ENCODE assay signal across 14 mouse cellular contexts in genomic region chr7:92883850-92884716, GRCm38 (mm10). TPM values are rescaled to one million over a fixed set of nuclear protein-coding genes. Genes with fewer than 3 reads are reported as not detected.
A peak's percentile ranks its signal among the peaks of the same experiment; 100 is the strongest.
DNase-seq lines count a peak whose midpoint lies in the region; ATAC-seq and TF ChIP-seq lines count a peak whose summit lies in the region.
"Had no signal": no experiment of that assay in that cellular context is flagged by ENCODE, and none has a peak within 500 bp of the region (broad histone marks: within the 10 kb centered on the region; RNA-seq: fewer than 3 reads in every experiment).

No protein-coding gene starts in this region.

- no peaks in the 10 kb centered on the region for H3K4me1 ChIP-seq in lung, embryonic 14.5 days (ENCODE audit: insufficient read depth)
- H3K4me1 ChIP-seq in heart, postnatal 0 days (ENCODE audit: control insufficient read depth, insufficient read depth), result no peaks in the 10 kb centered on the region
- H3K4me1 ChIP-seq in kidney, embryonic 16.5 days (ENCODE audit: insufficient read depth, low read length), result no peaks in the 10 kb centered on the region
- H3K4me1 ChIP-seq: hindbrain, embryonic 10.5 days had no signal

- no peak overlapping the region for H3K9ac ChIP-seq in lung, embryonic 14.5 days
- no peak overlapping the region for H3K9ac ChIP-seq in heart, postnatal 0 days (replicated peaks; ENCODE audit: low read depth, low read length)
- H3K9ac ChIP-seq in kidney, embryonic 16.5 days (replicated peaks; ENCODE audit: low read length), result no peak overlapping the region
- H3K9ac ChIP-seq: forebrain, embryonic 12.5 days had no signal

- no peak overlapping the region for H3K4me2 ChIP-seq in lung, embryonic 14.5 days
- H3K4me2 ChIP-seq in heart, postnatal 0 days (ENCODE audit: low read depth, low read length), result no peak overlapping the region
- H3K4me2 ChIP-seq in kidney, embryonic 16.5 days (replicated peaks; ENCODE audit: low read depth, low read length), result no peak overlapping the region
- H3K4me2 ChIP-seq: forebrain, embryonic 12.5 days had no signal

- no peaks in the 10 kb centered on the region for H3K9me3 ChIP-seq in lung, embryonic 14.5 days (ENCODE audit: low read depth, low read length)
- H3K9me3 ChIP-seq in heart, postnatal 0 days (replicated peaks; ENCODE audit: control insufficient read depth, low read length), result no peaks in the 10 kb centered on the region
- no peaks in the 10 kb centered on the region for H3K9me3 ChIP-seq in kidney, embryonic 16.5 days (ENCODE audit: low read length)
- H3K9me3 ChIP-seq: forebrain, embryonic 12.5 days; hindbrain, embryonic 10.5 days had no signal

- no peak for DNase-seq in lung, embryonic 14.5 days
- DNase-seq in lung, postnatal 36 days, result no peak
- peak; percentile 28 for DNase-seq in heart, postnatal 0 days (ENCODE audit: low spot score)
- DNase-seq in lung, postnatal 10 days, result peak; percentile 44
- DNase-seq in left cerebral cortex, adult 2 months (ENCODE audit: extremely low spot score in 1 of 2, low spot score in 2 of 2), result no peak
- DNase-seq in layer of hippocampus, postnatal 14 days (ENCODE audit: low spot score in 2 of 2), result no peak
- DNase-seq: adrenal gland, adult 2 months; cerebellum, postnatal 10 days; right cerebral cortex, postnatal 4 days had no signal

- peak; percentile 45; the same call in 1 of the 2 replicates for TF ChIP-seq EP300 in heart, postnatal 0 days (IDR thresholded peaks at IDR 0.05; ENCODE audit: low read depth)

- ATAC-seq in lung, embryonic 14.5 days (ENCODE audit: insufficient read depth), result peak; percentile 61; the same call in 1 of the 2 replicates
- peak; percentile 73 for ATAC-seq in common myeloid progenitor, adult 5-6 weeks (replicated peaks; ENCODE audit: low read depth, poor library complexity, severe bottlenecking)
- peak; percentile 44 for ATAC-seq in heart, postnatal 0 days (ENCODE audit: insufficient read depth, low read depth)
- no peak for ATAC-seq in kidney, embryonic 16.5 days (ENCODE audit: low FRiP score, low TSS enrichment)

- no peaks in the 10 kb centered on the region for H3K27me3 ChIP-seq in lung, embryonic 14.5 days (ENCODE audit: insufficient read depth, low read length)
- H3K27me3 ChIP-seq in heart, postnatal 0 days (ENCODE audit: control insufficient read depth, insufficient read depth, low read length), result no peaks in the 10 kb centered on the region
- no peaks in the 10 kb centered on the region for H3K27me3 ChIP-seq in kidney, embryonic 16.5 days (ENCODE audit: insufficient read depth, low read length)
- H3K27me3 ChIP-seq: forebrain, embryonic 12.5 days had no signal

- H3K27ac ChIP-seq in lung, embryonic 14.5 days (ENCODE audit: low read depth), result peak overlapping the region; percentile 51; the same call in 1 of the 2 replicates
- peak overlapping the region; percentile 61 for H3K27ac ChIP-seq in heart, postnatal 0 days (ENCODE audit: low read depth)
- no peak overlapping the region for H3K27ac ChIP-seq in left cerebral cortex, adult 2 months
- H3K27ac ChIP-seq in kidney, embryonic 16.5 days (ENCODE audit: low read length), result no peak overlapping the region
- H3K27ac ChIP-seq: forebrain, embryonic 12.5 days; hindbrain, embryonic 10.5 days; macrophage had no signal

- H3K4me3 ChIP-seq in lung, embryonic 14.5 days (ENCODE audit: low read depth, low read length), result no peak overlapping the region
- no peak overlapping the region for H3K4me3 ChIP-seq in heart, postnatal 0 days (ENCODE audit: low read depth, low read length)
- no peak overlapping the region for H3K4me3 ChIP-seq in left cerebral cortex, adult 2 months
- no peak overlapping the region for H3K4me3 ChIP-seq in kidney, embryonic 16.5 days (ENCODE audit: low read length)
- H3K4me3 ChIP-seq: forebrain, embryonic 12.5 days; hindbrain, embryonic 10.5 days had no signal

- WGBS in lung, embryonic 14.5 days, result 86% methylated on average over 9 of the region's 9 CpGs
- whole genome bisulfite sequencing in heart, postnatal 0 days, result 75% methylated on average over 9 of the region's 9 CpGs
- 91% methylated on average over 9 of the region's 9 CpGs for WGBS in kidney, embryonic 16.5 days

- H3K36me3 ChIP-seq in lung, embryonic 14.5 days (ENCODE audit: insufficient read depth), result no peaks in the 10 kb centered on the region
- no peaks in the 10 kb centered on the region for H3K36me3 ChIP-seq in heart, postnatal 0 days (replicated peaks; ENCODE audit: control insufficient read depth, insufficient read depth, low read length)
- H3K36me3 ChIP-seq in kidney, embryonic 16.5 days (ENCODE audit: insufficient read depth, low read length), result no peaks in the 10 kb centered on the region
- H3K36me3 ChIP-seq: forebrain, embryonic 12.5 days; hindbrain, embryonic 10.5 days had no signal

- intact Hi-C loops in left cerebral cortex, adult 2 months (cut with DNase I), result no loop called here

- no peak for TF ChIP-seq CTCF in lung, embryonic 14.5 days (IDR thresholded peaks at IDR 0.05; ENCODE audit: low read depth)
- TF ChIP-seq CTCF in heart, postnatal 0 days (IDR thresholded peaks at IDR 0.05; ENCODE audit: low read depth), result no peak
- no peak for TF ChIP-seq CTCF in left cerebral cortex, adult 2 months (IDR thresholded peaks at IDR 0.05)

RNA-seq across cellular contexts. Expression of gene Prcp, which starts 9.8 kb away (rescaled TPM):
- polyA plus RNA-seq in lung, embryonic 14.5 days (2014; fragmentation: Nextera tagmentation; extraction: Ambion mirVana), result 42.2 and 44.2 TPM in 2 replicates
- total RNA-seq in common myeloid progenitor, adult 5-6 weeks (2017), result 52.6 and 59.2 TPM in 2 replicates
- total RNA-seq in heart, postnatal 0 days (2014; rRNA removed; ENCODE audit: low replicate concordance), result 33.7 and 44.8 TPM in 2 replicates
- 18.3 and 18.6 TPM in 2 replicates for polyA plus RNA-seq in heart, postnatal 0 days (2015; fragmentation: Nextera tagmentation; extraction: Ambion mirVana)
- total RNA-seq in left cerebral cortex, adult 2 months (2021), result 10 to 100 TPM in 1 of 2 experiments, 1 to 10 TPM in 1; 9.5 to 10.1 TPM
- total RNA-seq in layer of hippocampus, postnatal 14 days (2021), result 10 to 100 TPM in 1 of 2 experiments, 1 to 10 TPM in 1; 8.8 to 10.9 TPM
- polyA plus RNA-seq in kidney, embryonic 16.5 days (2015; fragmentation: Nextera tagmentation; extraction: Ambion mirVana), result 23.0 TPM in 2 replicates

RNA-seq across cellular contexts. Expression of gene Ddias, which starts 10.0 kb away (rescaled TPM):
- 20.7 and 22.2 TPM in 2 replicates for polyA plus RNA-seq in lung, embryonic 14.5 days (2014; fragmentation: Nextera tagmentation; extraction: Ambion mirVana)
- total RNA-seq in common myeloid progenitor, adult 5-6 weeks (2017), result 23.0 and 23.7 TPM in 2 replicates
- total RNA-seq in heart, postnatal 0 days (2014; rRNA removed; ENCODE audit: low replicate concordance), result 3.5 and 7.5 TPM in 2 replicates
- polyA plus RNA-seq in heart, postnatal 0 days (2015; fragmentation: Nextera tagmentation; extraction: Ambion mirVana), result 3.1 and 3.4 TPM in 2 replicates
- total RNA-seq in left cerebral cortex, adult 2 months (2021), result under 1 TPM; 0.42 to 0.88 TPM
- 1 to 10 TPM in 1 of 2 experiments, under 1 TPM in 1; 0.86 to 2.2 TPM for total RNA-seq in layer of hippocampus, postnatal 14 days (2021)
- polyA plus RNA-seq in kidney, embryonic 16.5 days (2015; fragmentation: Nextera tagmentation; extraction: Ambion mirVana), result 12.0 and 13.4 TPM in 2 replicates
- polyA plus RNA-seq: adrenal gland, adult 2 months had no signal

Comparison
In these comparisons a context has a peak if more than half of its experiments do, and no peak if none do; other contexts are left out.
1. DNase-seq: peak in heart, postnatal 0 days (single experiment) and lung, postnatal 10 days (single experiment); none in lung, embryonic 14.5 days (single experiment), lung, postnatal 36 days (single experiment), left cerebral cortex, adult 2 months (0 of 2) and layer of hippocampus, postnatal 14 days (0 of 2).
2. H3K27ac ChIP-seq: peak in lung, embryonic 14.5 days (single experiment) and heart, postnatal 0 days (single experiment); none in left cerebral cortex, adult 2 months (single experiment) and kidney, embryonic 16.5 days (single experiment).